ENCODE assay signal across 21 mouse cellular contexts in genomic region chr3:80033071-80033470, GRCm38 (mm10).
DNase-seq lines count a peak whose midpoint lies in the region; TF ChIP-seq lines count a peak whose summit lies in the region.
"Had no signal": no experiment of that assay in that cellular context is flagged by ENCODE, and none has a peak within 500 bp of the region (broad histone marks: within the 10 kb centered on the region; RNA-seq: fewer than 3 reads in every experiment).

No protein-coding gene starts in this region.

- H3K36me3 ChIP-seq in heart, adult 2 months (ENCODE audit: control insufficient read depth, insufficient read depth, low read length) = no peaks in the 10 kb centered on the region; the same call in 1 of the 2 replicates
- H3K36me3 ChIP-seq: embryonic facial prominence, embryonic 15.5 days; hindbrain, embryonic 15.5 days; kidney, embryonic 15.5 days; limb, embryonic 13.5 days; liver, embryonic 13.5 days had no signal

- no peak for TF ChIP-seq POLR2A in heart, adult 2 months (IDR thresholded peaks at IDR 0.05; ENCODE audit: insufficient read depth, low read depth, low read length)

- no peak overlapping the region for H3K9ac ChIP-seq in heart, adult 2 months (ENCODE audit: low read depth, low read length)
- H3K9ac ChIP-seq: embryonic facial prominence, embryonic 15.5 days; hindbrain, embryonic 15.5 days; kidney, embryonic 15.5 days; limb, embryonic 13.5 days; liver, embryonic 13.5 days; lung, embryonic 14.5 days had no signal

- no peaks in the 10 kb centered on the region for H3K27me3 ChIP-seq in heart, adult 2 months (ENCODE audit: control insufficient read depth, insufficient read depth, low read length)
- H3K27me3 ChIP-seq: embryonic facial prominence, embryonic 15.5 days; hindbrain, embryonic 15.5 days; kidney, embryonic 15.5 days; limb, embryonic 13.5 days; liver, embryonic 13.5 days had no signal

- H3K79me2 ChIP-seq in heart, adult 2 months (replicated peaks; ENCODE audit: control insufficient read depth, insufficient read depth, low read length) = no peaks in the 10 kb centered on the region

- intact Hi-C loops in left cerebral cortex, postnatal 25 days (cut with DNase I) = loop anchor here (2.0 kb wide), 2 partner anchors 56 to 102 kb away; no protein-coding TSS in a partner anchor
- intact Hi-C loops in heart, adult 2 months (cut with DNase I) = no loop called here

- no peak overlapping the region for H3K27ac ChIP-seq in heart, adult 2 months
- H3K27ac ChIP-seq: embryonic facial prominence, embryonic 15.5 days; hindbrain, embryonic 15.5 days; kidney, embryonic 15.5 days; limb, embryonic 13.5 days; liver, embryonic 13.5 days had no signal

- no peak for TF ChIP-seq CTCF in heart, adult 2 months (IDR thresholded peaks at IDR 0.05)

- 87% methylated on average over 3 of the region's 3 CpGs for WGBS in heart, adult 2 months

- no peak for TF ChIP-seq EP300 in heart, adult 2 months (IDR thresholded peaks at IDR 0.05; ENCODE audit: insufficient read depth, low read depth, low read length)

- peak; percentile 22 to 41 for DNase-seq in cerebellum, postnatal 10 days
- no peak for DNase-seq in cerebellum, postnatal 4 days (ENCODE audit: low spot score in 2 of 2)
- peak; percentile 42 to 53 for DNase-seq in right cerebral cortex, adult 2 months (ENCODE audit: low spot score in 2 of 2)
- no peak for DNase-seq in right cerebral cortex, postnatal 14 days
- peak; percentile 44 to 90 for DNase-seq in left cerebral cortex, postnatal 25 days (ENCODE audit: low spot score in 2 of 2)
- peak; percentile 81 for DNase-seq in telencephalon, adult 2 months (ENCODE audit: low read depth, low spot score)
- no peak for DNase-seq in urinary bladder, postnatal 10 days (ENCODE audit: low spot score)
- DNase-seq in heart, adult 2 months = no peak
- DNase-seq: adrenal gland, postnatal 25 days; cerebellum, adult 11-12 months; gastrocnemius, postnatal 14 days; heart, adult 18-20 months; heart, postnatal 4 days; liver, embryonic 13.5 days; lung, embryonic 14.5 days; lung, postnatal 36 days; thymus, postnatal 4 days had no signal

- H3K4me3 ChIP-seq in heart, adult 2 months = no peak overlapping the region
- H3K4me3 ChIP-seq: embryonic facial prominence, embryonic 15.5 days; hindbrain, embryonic 15.5 days; kidney, embryonic 15.5 days; limb, embryonic 13.5 days; liver, embryonic 13.5 days had no signal

- H3K4me1 ChIP-seq in heart, adult 2 months (ENCODE audit: control insufficient read depth, insufficient read depth, low read length) = peaks cover 2% of the 10 kb centered on the region
- H3K4me1 ChIP-seq: embryonic facial prominence, embryonic 15.5 days; hindbrain, embryonic 15.5 days; kidney, embryonic 15.5 days; limb, embryonic 13.5 days; liver, embryonic 13.5 days had no signal

Comparison
In these comparisons a context has a peak if more than half of its experiments do, and no peak if none do; other contexts are left out.
1. DNase-seq: peak in cerebellum, postnatal 10 days (2 of 2), right cerebral cortex, adult 2 months (2 of 2), left cerebral cortex, postnatal 25 days (2 of 2) and telencephalon, adult 2 months (single experiment); none in cerebellum, postnatal 4 days (0 of 2), right cerebral cortex, postnatal 14 days (single experiment), urinary bladder, postnatal 10 days (single experiment) and heart, adult 2 months (0 of 2).